Mouse (Mus musculus) right cerebral cortex, adult 18-20 months (tissue): ENCODE data around the gene Dvl2.

Experiments
- DNase-seq: peaks from one replicate; pipeline ENCODE4 v3.0.0; 2022; ENCODE audit warnings: mixed read lengths

Dvl2 gene

GRCm38 (mm10) chr11:70029829-70030550 lies 29.6 kb downstream of the Dvl2 start:
- DNase-seq, result no peak

GRCm38 (mm10) chr11:70030651-70031320 lies 30.4 kb downstream of the Dvl2 start:
- no peak for DNase-seq

- no peak for DNase-seq
Observed at GRCm38 (mm10) chr11:70031321-70031670, 30.9 kb downstream of the Dvl2 start.

- no peak for DNase-seq
Observed at GRCm38 (mm10) chr11:70038174-70038573, 37.8 kb downstream of the Dvl2 start.

- no peak for DNase-seq
Observed at GRCm38 (mm10) chr11:70039631-70040030, 39.2 kb downstream of the Dvl2 start.

- DNase-seq, result no peak
Observed at GRCm38 (mm10) chr11:70040184-70040583, 39.8 kb downstream of the Dvl2 start.

GRCm38 (mm10) chr11:70042309-70043085 lies 42.1 kb downstream of the Dvl2 start:
- no peak for DNase-seq

- DNase-seq, result no peak
Observed at GRCm38 (mm10) chr11:70043665-70044064, 43.3 kb downstream of the Dvl2 start.

GRCm38 (mm10) chr11:70045435-70045834 lies 45.0 kb downstream of the Dvl2 start:
- no peak for DNase-seq

GRCm38 (mm10) chr11:70049366-70049765 lies 49.0 kb downstream of the Dvl2 start:
- DNase-seq, result no peak

- DNase-seq, result no peak
Observed at GRCm38 (mm10) chr11:70049816-70050215, 49.4 kb downstream of the Dvl2 start.

- no peak for DNase-seq
Observed at GRCm38 (mm10) chr11:70053156-70053555, 52.8 kb downstream of the Dvl2 start.

- DNase-seq, result no peak
Observed at GRCm38 (mm10) chr11:70053898-70054570, 53.6 kb downstream of the Dvl2 start, which contains the start of gene Asgr1. TSS of gene Asgr1 (plus strand) at chr11:70054085.

- peak; percentile 46 for DNase-seq
Observed at GRCm38 (mm10) chr11:70055618-70056214, 55.3 kb downstream of the Dvl2 start.

- DNase-seq, result no peak
Observed at GRCm38 (mm10) chr11:70057805-70058204, 57.4 kb downstream of the Dvl2 start.

GRCm38 (mm10) chr11:70059930-70060329 lies 59.5 kb downstream of the Dvl2 start:
- no peak for DNase-seq
